Mouse (Mus musculus) liver, embryonic 14.5 days (tissue): ENCODE data around the gene Rnf135.

Source experiments
- CTCF ChIP-seq: IDR thresholded peaks from 2 replicates; pipeline ENCODE4 v1.5.1; 2016; ENCODE audit warnings: antibody characterized with exemption, low read depth, control low read depth
- EP300 ChIP-seq: IDR thresholded peaks from 2 replicates; pipeline ENCODE4 v1.6.1; 2016; ENCODE audit warnings: antibody characterized with exemption, low read depth

DNA sequence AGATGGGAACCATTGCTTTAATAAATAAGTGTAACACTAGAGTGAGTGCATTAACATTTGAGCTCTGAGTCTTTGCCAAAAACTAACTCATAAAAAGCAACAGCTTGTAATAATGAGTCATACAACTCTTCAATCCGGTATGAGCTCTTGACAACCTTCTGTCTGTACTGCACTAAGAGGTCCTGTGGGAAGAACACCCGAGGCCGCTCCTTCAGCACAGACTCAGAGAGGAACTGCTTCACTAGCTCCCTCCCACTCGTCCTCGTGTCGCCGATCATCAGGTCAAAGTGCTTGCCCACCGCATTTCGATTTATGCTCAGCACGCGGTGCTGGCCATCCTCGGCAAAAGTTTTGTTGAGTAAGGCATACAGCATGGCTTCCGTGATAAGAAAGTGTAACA is 46.9 kb upstream of the Rnf135 start:
- TF ChIP-seq EP300, result no peak
- no peak for TF ChIP-seq CTCF
